Mouse (Mus musculus) MEL (cell line): ENCODE results near the gene Medag. TPM values are rescaled to one million over a fixed set of nuclear protein-coding genes. Genes with fewer than 3 reads are reported as not detected.

Experiments
- DNase-seq: peaks from one replicate; pipeline ENCODE4 v3.0.0; 2011; ENCODE audit warnings: low read depth, low spot score
- H3K27ac ChIP-seq: 2 replicates; pipeline ENCODE4 v1.5.1; 2012; ENCODE audit warnings: low read depth, mild to moderate bottlenecking, control low read depth, low read length, moderate library complexity; ENCODE audit not compliant: control insufficient read depth
- H3K27me3 ChIP-seq, 2 experiments: fragments of 150-350 bp in 1 of 2; sonication (generic) in 1 of 2; 2 replicates each; pipeline ENCODE4 v1.6.1; 2012; ENCODE audit warnings: low read length in 2 of 2, mild to moderate bottlenecking in 2 of 2, improper control_type of control experiment in 1 of 2, moderate library complexity in 1 of 2; ENCODE audit not compliant: insufficient read depth in 2 of 2, control insufficient read depth in 1 of 2
- H3K36me3 ChIP-seq, 2 experiments: 2 replicates each; pipeline ENCODE4 v1.6.1; 2012 to 2014; ENCODE audit warnings: low read length in 2 of 2, improper control_type of control experiment in 1 of 2, inconsistent platforms in 1 of 2, mild to moderate bottlenecking in 1 of 2; ENCODE audit not compliant: insufficient read depth in 2 of 2, control insufficient read depth in 1 of 2
- H3K4me1 ChIP-seq, 2 experiments: fragments of 150-350 bp in 1 of 2; sonication (generic) in 1 of 2; 2 replicates each; pipeline ENCODE4 v1.6.1; 2012; ENCODE audit warnings: low read length in 2 of 2, improper control_type of control experiment in 1 of 2, mild to moderate bottlenecking in 1 of 2; ENCODE audit not compliant: insufficient read depth in 2 of 2, control insufficient read depth in 1 of 2
- H3K4me3 ChIP-seq, 2 experiments: fragments of 150-350 bp in 1 of 2; sonication (generic) in 1 of 2; 2 replicates each; pipeline ENCODE4 v1.5.1; 2012; ENCODE audit warnings: low read depth in 2 of 2, low read length in 2 of 2, mild to moderate bottlenecking in 2 of 2, moderate library complexity in 2 of 2, control low read depth in 1 of 2, improper control_type of control experiment in 1 of 2; ENCODE audit not compliant: control insufficient read depth in 1 of 2, insufficient read depth in 1 of 2
- H3K79me2 ChIP-seq: 2 replicates; pipeline ENCODE4 v1.6.1; 2012; ENCODE audit warnings: mild to moderate bottlenecking, low read length, moderate library complexity; ENCODE audit not compliant: control insufficient read depth, poor library complexity, insufficient read depth
- H3K9ac ChIP-seq: 2 replicates; pipeline ENCODE4 v1.6.1; 2012; ENCODE audit warnings: low read depth, mild to moderate bottlenecking, control low read depth, low read length, moderate library complexity; ENCODE audit not compliant: control insufficient read depth, poor library complexity, severe bottlenecking
- H3K9me3 ChIP-seq: fragments of 150-350 bp; sonication (generic); replicated peaks from 2 replicates; pipeline ENCODE4 v1.6.1; 2012; ENCODE audit warnings: mild to moderate bottlenecking, low read length, improper control_type of control experiment, moderate library complexity; ENCODE audit not compliant: insufficient read depth
- CHD2 ChIP-seq: IDR thresholded peaks from 2 replicates; pipeline ENCODE4 v1.6.1; 2011; ENCODE audit warnings: low read length, improper control_type of control experiment
- CTCF ChIP-seq, 3 experiments: IDR thresholded peaks in 2 of 3; conservative IDR thresholded peaks in 1 of 3; 2 replicates each; pipeline ENCODE4 v1.5.1; 2011 to 2012; ENCODE audit warnings: low read length in 3 of 3, low read depth in 2 of 3, mild to moderate bottlenecking in 2 of 3, improper control_type of control experiment in 1 of 3, inconsistent platforms in 1 of 3, mixed read lengths in 1 of 3, moderate library complexity in 1 of 3; ENCODE audit not compliant: control insufficient read depth in 1 of 3, insufficient read depth in 1 of 3, poor library complexity in 1 of 3, severe bottlenecking in 1 of 3
- E2F4 ChIP-seq: IDR thresholded peaks from 2 replicates; pipeline ENCODE4 v1.6.1; 2011; ENCODE audit warnings: low read depth, low read length, improper control_type of control experiment, borderline replicate concordance
- ELF1 ChIP-seq: IDR thresholded peaks from 2 replicates; pipeline ENCODE4 v1.6.1; 2014; ENCODE audit warnings: low read depth, mild to moderate bottlenecking, inconsistent platforms, low read length, improper control_type of control experiment, moderate library complexity
- JUND ChIP-seq: IDR thresholded peaks from 2 replicates; pipeline ENCODE4 v1.6.1; 2011; ENCODE audit warnings: low read depth, mild to moderate bottlenecking, improper control_type of control experiment, low read length
- MAZ ChIP-seq: IDR thresholded peaks from 2 replicates; pipeline ENCODE4 v1.6.1; 2012; ENCODE audit warnings: low read depth, mild to moderate bottlenecking, inconsistent platforms, low read length, improper control_type of control experiment
- MXI1 ChIP-seq: IDR thresholded peaks from 2 replicates; pipeline ENCODE4 v1.6.1; 2011; ENCODE audit warnings: mild to moderate bottlenecking, low read depth, low read length, improper control_type of control experiment
- MYB ChIP-seq: IDR thresholded peaks from 2 replicates; pipeline ENCODE4 v1.6.1; 2011; ENCODE audit warnings: mild to moderate bottlenecking, low read depth, low read length, improper control_type of control experiment
- POLR2AphosphoS2 ChIP-seq: IDR thresholded peaks from 2 replicates; pipeline ENCODE4 v1.6.1; 2011; ENCODE audit warnings: low read length, improper control_type of control experiment
- SMC3 ChIP-seq: IDR thresholded peaks from 2 replicates; pipeline ENCODE4 v1.6.1; 2011; ENCODE audit warnings: low read depth, low read length, improper control_type of control experiment
- TBP ChIP-seq: IDR thresholded peaks from 2 replicates; pipeline ENCODE4 v1.8.0; 2011; ENCODE audit warnings: low read depth, low read length, improper control_type of control experiment
- UBTF ChIP-seq: IDR thresholded peaks from 2 replicates; pipeline ENCODE4 v1.6.1; 2012; ENCODE audit warnings: low read depth, mild to moderate bottlenecking, inconsistent platforms, low read length, improper control_type of control experiment, moderate library complexity, borderline replicate concordance; ENCODE audit not compliant: insufficient read depth
- USF2 ChIP-seq, 2 experiments: IDR thresholded peaks; 2 replicates each; pipeline ENCODE4 v1.6.1; 2011 to 2012; ENCODE audit warnings: improper control_type of control experiment in 2 of 2, low read length in 2 of 2, borderline replicate concordance in 1 of 2, inconsistent platforms in 1 of 2, low read depth in 1 of 2, mild to moderate bottlenecking in 1 of 2; ENCODE audit not compliant: insufficient read depth in 1 of 2
- ZC3H11A ChIP-seq: IDR thresholded peaks from 2 replicates; pipeline ENCODE4 v1.6.1; 2012; ENCODE audit warnings: low read depth, mild to moderate bottlenecking, inconsistent platforms, low read length, improper control_type of control experiment
- polyA plus RNA-seq, 2 experiments: library from polyadenylated mRNA; stranded (reverse) in 1 of 2; unstranded in 1 of 2; fragments of >175 nt in 1 of 2; fragments of >200 nt in 1 of 2; gene quantifications; 2 replicates each; pipeline versions ENCODE4 v1.2.1 to v1.2.4; 2012; ENCODE audit warnings: low replicate concordance in 2 of 2, low read depth in 1 of 2; ENCODE audit not compliant: insufficient read length in 2 of 2, insufficient read depth in 1 of 2, missing spikeins in 1 of 2
- total RNA-seq: library from RNA; depleted of rRNA; stranded (reverse); fragments of 300-350 nt; gene quantifications from 2 replicates; pipeline ENCODE4 v1.2.3, GENCODE M21; 2012

Gene Medag
- total and polyA plus RNA-seq, 3 experiments, result not detected

GRCm38 (mm10) chr5:149447733-149448132 is 36.2 kb downstream of the Medag start:
- H3K9ac ChIP-seq, result no peak overlapping the region
- peak; percentile 40 for DNase-seq
- H3K79me2 ChIP-seq, result no peaks in the 10 kb centered on the region
- H3K36me3 ChIP-seq, result no peaks in the 10 kb centered on the region
- no peaks in the 10 kb centered on the region; a peak in 1 of 4 replicates for H3K4me1 ChIP-seq
- H3K27ac ChIP-seq, result no peak overlapping the region
- no peak overlapping the region for H3K4me3 ChIP-seq
- H3K9me3 ChIP-seq, result no peaks in the 10 kb centered on the region
- peaks cover 0 to 2% of the 10 kb centered on the region in 2 experiments; a peak in 1 of 4 replicates for H3K27me3 ChIP-seq
- TF ChIP-seq ELF1, result no peak
- no peak for TF ChIP-seq JUND
- TF ChIP-seq MAZ, result no peak
- peak; percentile 25; the same call in 1 of the 2 replicates for TF ChIP-seq SMC3
- peak; percentile 50 to 75 (median 54) for TF ChIP-seq CTCF (IDR thresholded peaks at IDR 0.05 in 2 of 3, conservative IDR thresholded peaks at IDR 0.05 in 1 of 3; ENCODE audit: control insufficient read depth in 1 of 3, insufficient read depth in 1 of 3, low read depth in 2 of 3, low read length in 3 of 3, poor library complexity in 1 of 3, severe bottlenecking in 1 of 3)
- TF ChIP-seq, all 39 proteins: peak for 2

DNA sequence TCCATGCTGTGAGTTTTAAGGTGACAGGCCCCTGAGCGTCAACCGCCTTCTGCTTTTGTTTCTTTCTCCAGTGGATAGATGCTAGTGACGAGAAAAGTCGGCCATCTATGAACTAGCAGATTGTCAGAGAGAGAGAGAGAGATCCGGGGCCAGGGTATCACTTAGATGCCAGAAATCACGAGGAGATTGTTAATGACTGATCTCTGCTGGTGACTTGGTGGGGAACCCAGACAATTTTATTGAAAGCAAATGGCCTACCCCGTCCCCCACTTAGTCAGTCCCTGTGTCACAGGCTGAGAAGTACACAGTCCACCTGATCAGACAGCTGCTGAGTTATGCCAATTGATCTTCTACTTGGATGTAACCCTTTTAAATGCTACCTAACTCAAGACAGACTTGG is 37.9 kb downstream of the Medag start:
- no peak overlapping the region for H3K4me3 ChIP-seq
- H3K9ac ChIP-seq, result no peak overlapping the region
- H3K36me3 ChIP-seq, result no peaks in the 10 kb centered on the region
- no peaks in the 10 kb centered on the region for H3K9me3 ChIP-seq
- H3K27ac ChIP-seq, result no peak overlapping the region
- peaks cover 0 to 4% of the 10 kb centered on the region in 2 experiments; a peak in 2 of 4 replicates for H3K27me3 ChIP-seq
- H3K4me1 ChIP-seq, result no peaks in the 10 kb centered on the region
- no peaks in the 10 kb centered on the region for H3K79me2 ChIP-seq
- DNase-seq, result no peak
- TF ChIP-seq MYB (no peak), SMC3 (no peak), USF2 (IDR thresholded peaks at IDR 0.05; ENCODE audit: borderline replicate concordance in 1 of 2, insufficient read depth in 1 of 2, low read depth in 1 of 2, low read length in 2 of 2) (no peak), UBTF (no peak), E2F4 (no peak), ZC3H11A (no peak), MXI1 (no peak), POLR2AphosphoS2 (no peak)

GRCm38 (mm10) chr5:149451209-149451681 is 39.7 kb downstream of the Medag start:
- Histone ChIP-seq H3K9me3 (no peaks in the 10 kb centered on the region), H3K79me2 (no peaks in the 10 kb centered on the region), H3K9ac (no peak overlapping the region), H3K4me1 (no peaks in the 10 kb centered on the region), H3K27ac (no peak overlapping the region), H3K4me3 (no peak overlapping the region), H3K36me3 (no peaks in the 10 kb centered on the region), H3K27me3 (peaks cover 0 to 4% of the 10 kb centered on the region in 2 experiments; a peak in 2 of 4 replicates)
- TF ChIP-seq TBP (no peak), CHD2 (no peak)
- DNase-seq, result no peak
